Mouse (Mus musculus): Measurements from ENCODE around the gene Nosip. TPM values are rescaled to one million over a fixed set of nuclear protein-coding genes. Genes with fewer than 3 reads are reported as not detected.
"Not testable (repeated sequence)": the region's sequence is repeated elsewhere in the genome, so short reads cannot be mapped to it uniquely, and the experiment has no call there.

Nosip gene
- polyA plus RNA-seq, 1 experiment from 2014 or later: 65.1 TPM

- H3K36me3 ChIP-seq (ENCODE audit: control insufficient read depth, insufficient read depth, low read length): no peaks in the 10 kb centered on the region
- WGBS: 82% methylated on average over 6 of the region's 6 CpGs
- no peak overlapping the region for H3K27ac ChIP-seq (ENCODE audit: low read depth, low read length)
- 0 out of 2 replicates have a peak, but pooled peaks cover 2% of the 10 kb centered on the region for H3K4me1 ChIP-seq (ENCODE audit: control insufficient read depth, insufficient read depth, low read length)
- no peak for DNase-seq (ENCODE audit: low spot score)
- no peak for ATAC-seq (ENCODE audit: insufficient read depth, low FRiP score, low TSS enrichment)
- H3K4me2 ChIP-seq (ENCODE audit: low read depth): no peak overlapping the region
- no peaks in the 10 kb centered on the region for H3K27me3 ChIP-seq (ENCODE audit: control insufficient read depth, insufficient read depth, low read length)
- H3K9ac ChIP-seq (ENCODE audit: low read length): no peak overlapping the region
- H3K9me3 ChIP-seq (ENCODE audit: control insufficient read depth, low read length): no peaks in the 10 kb centered on the region
- no peak overlapping the region for H3K4me3 ChIP-seq (ENCODE audit: low read depth, low read length)
Measured at GRCm38 (mm10) chr7:45095367-45095766, 33.1 kb downstream of the Nosip start.

- H3K4me1 ChIP-seq (ENCODE audit: control insufficient read depth, insufficient read depth, low read length); H3K4me3 ChIP-seq (ENCODE audit: low read depth, low read length); ATAC-seq (ENCODE audit: insufficient read depth, low FRiP score, low TSS enrichment); H3K27me3 ChIP-seq (ENCODE audit: control insufficient read depth, insufficient read depth, low read length); DNase-seq (ENCODE audit: low spot score); H3K27ac ChIP-seq (ENCODE audit: low read depth, low read length); H3K9ac ChIP-seq (ENCODE audit: low read length); H3K9me3 ChIP-seq (ENCODE audit: control insufficient read depth, low read length); H3K4me2 ChIP-seq (ENCODE audit: low read depth); H3K36me3 ChIP-seq (ENCODE audit: control insufficient read depth, insufficient read depth, low read length): not testable (repeated sequence)
- WGBS: 92% methylated on average over 14 of the region's 14 CpGs
Measured at GRCm38 (mm10) chr7:45095965-45096364, 33.7 kb downstream of the Nosip start.

- no peak overlapping the region for H3K4me2 ChIP-seq (ENCODE audit: low read depth)
- no peaks in the 10 kb centered on the region for H3K4me1 ChIP-seq (ENCODE audit: control insufficient read depth, insufficient read depth, low read length)
- H3K4me3 ChIP-seq (ENCODE audit: low read depth, low read length): no peak overlapping the region
- H3K27me3 ChIP-seq (ENCODE audit: control insufficient read depth, insufficient read depth, low read length): no peaks in the 10 kb centered on the region
- H3K36me3 ChIP-seq (ENCODE audit: control insufficient read depth, insufficient read depth, low read length): no peaks in the 10 kb centered on the region
- no peaks in the 10 kb centered on the region for H3K9me3 ChIP-seq (ENCODE audit: control insufficient read depth, low read length)
- no peak overlapping the region for H3K9ac ChIP-seq (ENCODE audit: low read length)
- no peak for DNase-seq (ENCODE audit: low spot score)
- H3K27ac ChIP-seq (ENCODE audit: low read depth, low read length): no peak overlapping the region
- no peak for ATAC-seq (ENCODE audit: insufficient read depth, low FRiP score, low TSS enrichment)
- WGBS: 80% methylated on average over 6 of the region's 6 CpGs
Measured at GRCm38 (mm10) chr7:45097479-45097878, 35.2 kb downstream of the Nosip start.

- Histone ChIP-seq H3K9ac (ENCODE audit: low read length) (no peak overlapping the region), H3K27ac (ENCODE audit: low read depth, low read length) (no peak overlapping the region), H3K9me3 (ENCODE audit: control insufficient read depth, low read length) (no peaks in the 10 kb centered on the region), H3K4me2 (ENCODE audit: low read depth) (no peak overlapping the region), H3K27me3 (ENCODE audit: control insufficient read depth, insufficient read depth, low read length) (no peaks in the 10 kb centered on the region), H3K4me3 (ENCODE audit: low read depth, low read length) (no peak overlapping the region), H3K4me1 (ENCODE audit: control insufficient read depth, insufficient read depth, low read length) (no peaks in the 10 kb centered on the region), H3K36me3 (ENCODE audit: control insufficient read depth, insufficient read depth, low read length) (no peaks in the 10 kb centered on the region)
- ATAC-seq (ENCODE audit: insufficient read depth, low FRiP score, low TSS enrichment) (no peak), DNase-seq (ENCODE audit: low spot score) (no peak)
- 87% methylated on average over 8 of the region's 8 CpGs for WGBS
Measured at GRCm38 (mm10) chr7:45098541-45099240, 36.5 kb downstream of the Nosip start.

- no peak for ATAC-seq (ENCODE audit: insufficient read depth, low FRiP score, low TSS enrichment)
- 92% methylated on average over 6 of the region's 6 CpGs for WGBS
- no peak overlapping the region for H3K4me2 ChIP-seq (ENCODE audit: low read depth)
Measured at GRCm38 (mm10) chr7:45100046-45100445, 37.8 kb downstream of the Nosip start.

GRCm38 (mm10) chr7:45102441-45102840 lies 40.2 kb downstream of the Nosip start:
- ATAC-seq (ENCODE audit: insufficient read depth, low FRiP score, low TSS enrichment) (no peak), DNase-seq (ENCODE audit: low spot score) (no peak)
- Histone ChIP-seq H3K4me3 (ENCODE audit: low read depth, low read length) (no peak overlapping the region), H3K4me2 (ENCODE audit: low read depth) (no peak overlapping the region), H3K27ac (ENCODE audit: low read depth, low read length) (no peak overlapping the region), H3K9ac (ENCODE audit: low read length) (no peak overlapping the region), H3K27me3 (ENCODE audit: control insufficient read depth, insufficient read depth, low read length) (no peaks in the 10 kb centered on the region), H3K4me1 (ENCODE audit: control insufficient read depth, insufficient read depth, low read length) (peaks cover 3% of the 10 kb centered on the region; the same call in 1 of the 2 replicates), H3K36me3 (ENCODE audit: control insufficient read depth, insufficient read depth, low read length) (no peaks in the 10 kb centered on the region), H3K9me3 (ENCODE audit: control insufficient read depth, low read length) (no peaks in the 10 kb centered on the region)
- 87% methylated on average over 11 of the region's 11 CpGs for WGBS

More at GRCm38 (mm10) chr7:45100046-45100445, 37.8 kb downstream of the Nosip start:
- H3K27me3 ChIP-seq (ENCODE audit: control insufficient read depth, insufficient read depth, low read length): no peaks in the 10 kb centered on the region
- H3K36me3 ChIP-seq (ENCODE audit: control insufficient read depth, insufficient read depth, low read length): no peaks in the 10 kb centered on the region
- no peaks in the 10 kb centered on the region for H3K9me3 ChIP-seq (ENCODE audit: control insufficient read depth, low read length)
- H3K4me1 ChIP-seq (ENCODE audit: control insufficient read depth, insufficient read depth, low read length): no peaks in the 10 kb centered on the region
- no peak overlapping the region for H3K4me3 ChIP-seq (ENCODE audit: low read depth, low read length)
- DNase-seq (ENCODE audit: low spot score): no peak
- H3K27ac ChIP-seq (ENCODE audit: low read depth, low read length): no peak overlapping the region
- H3K9ac ChIP-seq (ENCODE audit: low read length): no peak overlapping the region

GRCm38 (mm10) chr7:45102940-45103585 lies 40.8 kb downstream of the Nosip start:
- DNase-seq (ENCODE audit: low spot score) (no peak), ATAC-seq (ENCODE audit: insufficient read depth, low FRiP score, low TSS enrichment) (no peak)
- H3K36me3 ChIP-seq (ENCODE audit: control insufficient read depth, insufficient read depth, low read length): no peaks in the 10 kb centered on the region
- H3K4me2 ChIP-seq (ENCODE audit: low read depth): no peak overlapping the region
- no peaks in the 10 kb centered on the region for H3K9me3 ChIP-seq (ENCODE audit: control insufficient read depth, low read length)
- no peak overlapping the region for H3K27ac ChIP-seq (ENCODE audit: low read depth, low read length)
- H3K9ac ChIP-seq (ENCODE audit: low read length): no peak overlapping the region
- no peak overlapping the region for H3K4me3 ChIP-seq (ENCODE audit: low read depth, low read length)
- peaks cover 3% of the 10 kb centered on the region; the same call in 1 of the 2 replicates for H3K4me1 ChIP-seq (ENCODE audit: control insufficient read depth, insufficient read depth, low read length)
- no peaks in the 10 kb centered on the region for H3K27me3 ChIP-seq (ENCODE audit: control insufficient read depth, insufficient read depth, low read length)
- 81% methylated on average over 9 of the region's 9 CpGs for WGBS

- Histone ChIP-seq H3K36me3 (ENCODE audit: control insufficient read depth, insufficient read depth, low read length) (no peaks in the 10 kb centered on the region), H3K4me2 (ENCODE audit: low read depth) (no peak within 1 kb of the TSS), H3K4me3 (ENCODE audit: low read depth, low read length) (no peak within 1 kb of the TSS), H3K9ac (ENCODE audit: low read length) (no peak within 1 kb of the TSS), H3K4me1 (ENCODE audit: control insufficient read depth, insufficient read depth, low read length) (peaks cover 3% of the 10 kb centered on the region; the same call in 1 of the 2 replicates), H3K27ac (ENCODE audit: low read depth, low read length) (no peak within 1 kb of the TSS), H3K9me3 (ENCODE audit: control insufficient read depth, low read length) (no peaks in the 10 kb centered on the region), H3K27me3 (ENCODE audit: control insufficient read depth, insufficient read depth, low read length) (no peaks in the 10 kb centered on the region)
- 76% methylated on average over 7 of the region's 7 CpGs for WGBS
- ATAC-seq (ENCODE audit: insufficient read depth, low FRiP score, low TSS enrichment) (no peak), DNase-seq (ENCODE audit: low spot score) (no peak)
Measured at GRCm38 (mm10) chr7:45103652-45104180, 41.5 kb downstream of the Nosip start, which contains the start of gene Fcgrt. TSS of gene Fcgrt (minus strand) at chr7:45103851.
